Mouse (Mus musculus): Measurements from ENCODE around the gene Tpra1. TPM values are rescaled to one million over a fixed set of nuclear protein-coding genes. Genes with fewer than 3 reads are reported as not detected.

Tpra1 gene
- polyA plus RNA-seq, 1 experiment from 2014 or later = 67.3 TPM

DNA sequence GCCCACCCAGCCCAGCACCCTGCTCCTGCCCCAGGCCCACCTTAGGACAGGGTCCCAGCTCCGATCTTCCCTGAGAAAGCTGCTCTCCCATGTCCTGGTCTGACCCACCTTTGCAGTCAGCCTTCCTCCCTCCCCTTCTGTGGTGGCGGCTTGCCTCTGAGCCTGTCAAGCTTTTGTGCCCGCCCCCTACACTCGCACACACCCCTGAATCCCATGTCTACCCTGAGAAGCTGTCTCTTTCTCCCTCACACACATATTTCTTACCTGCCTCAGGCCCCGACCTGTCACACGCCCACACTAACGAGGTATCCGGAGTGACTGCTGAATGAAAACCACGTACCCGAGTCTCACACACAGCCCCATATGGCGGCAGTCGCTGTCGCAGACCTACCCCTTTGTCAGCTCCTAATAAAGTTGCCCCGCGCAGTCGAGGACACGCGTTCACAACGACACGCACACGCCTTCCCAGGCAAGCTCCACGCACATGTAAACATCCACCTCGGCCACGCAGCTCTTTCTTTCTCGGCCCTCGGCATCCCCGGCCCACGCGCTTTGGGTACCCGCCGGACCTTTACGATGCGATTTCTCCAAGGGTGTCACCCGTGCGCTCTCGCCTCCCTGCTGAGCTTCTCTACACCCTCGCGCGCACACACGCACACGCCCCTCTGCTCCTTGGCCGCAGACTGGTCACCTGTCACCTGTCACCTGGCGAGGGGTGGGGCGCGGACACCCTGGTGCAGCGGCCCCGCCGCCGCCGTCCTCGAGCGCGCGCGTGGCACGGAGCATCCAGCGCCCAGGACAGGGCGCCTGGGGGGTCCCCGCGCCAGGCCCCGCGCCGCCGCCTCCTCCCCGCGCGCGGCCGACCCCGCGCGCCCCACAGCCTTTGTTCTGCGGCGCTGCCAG is 27.8 kb upstream of the Tpra1 start:
- Histone ChIP-seq H3K9me3 (replicated peaks) (no peaks in the 10 kb centered on the region), H3K4me2 (replicated peaks) (peak overlapping the region; percentile 86), H3K4me3 (peak overlapping the region; percentile 89), H3K4me1 (peaks cover 46% of the 10 kb centered on the region), H3K9ac (peak overlapping the region; percentile 97), H3K27ac (peak overlapping the region; percentile 94), H3K27me3 (0 out of 2 replicates have a peak, but pooled peaks cover 5% of the 10 kb centered on the region), H3K36me3 (no peaks in the 10 kb centered on the region)
- 2% methylated on average over 73 of the region's 74 CpGs for WGBS
- peak; percentile 35 for ATAC-seq (ENCODE audit: low FRiP score)

DNA sequence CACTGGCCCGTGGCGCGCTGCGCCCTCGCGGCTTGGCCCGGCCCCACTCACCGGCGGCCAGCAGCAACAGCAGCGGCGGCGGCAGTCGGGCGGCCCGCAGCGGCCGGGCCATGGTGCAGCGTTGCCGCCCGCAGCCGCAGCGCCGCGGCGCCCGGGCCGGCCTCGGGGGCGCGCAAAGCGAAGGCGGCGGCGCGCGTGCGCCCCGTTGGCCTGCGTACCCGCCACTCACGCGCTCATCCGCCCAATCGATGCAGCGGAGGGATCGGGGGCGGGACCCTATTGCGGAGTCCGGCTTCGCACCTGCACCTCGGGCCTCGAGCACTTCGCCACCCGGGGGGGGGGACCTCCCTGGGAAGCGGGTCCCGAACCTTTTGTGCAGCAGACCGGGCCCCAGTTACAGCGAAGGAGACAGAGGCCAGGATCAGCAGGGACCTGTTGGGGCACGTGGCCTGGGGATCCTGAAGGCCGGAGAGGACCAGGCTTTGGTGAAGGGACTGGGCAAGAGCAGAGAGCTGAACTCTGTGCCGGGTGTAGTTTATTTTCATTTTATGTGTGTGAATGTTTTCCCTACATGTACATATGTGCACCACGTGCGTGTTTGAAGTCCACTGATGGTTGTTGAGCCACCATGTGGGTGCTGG is 27.1 kb upstream of the Tpra1 start, which contains the start of gene Podxl2:
Podxl2 (minus strand) TSS at position 177 of the 641 bp plus-strand sequence.
- Histone ChIP-seq H3K4me1 (peaks cover 39% of the 10 kb centered on the region), H3K4me3 (peak within 1 kb of the TSS; percentile 89), H3K36me3 (no peaks in the 10 kb centered on the region), H3K9me3 (replicated peaks) (no peaks in the 10 kb centered on the region), H3K9ac (peak within 1 kb of the TSS; percentile 97), H3K4me2 (replicated peaks) (peak within 1 kb of the TSS; percentile 86), H3K27ac (peak within 1 kb of the TSS; percentile 94), H3K27me3 (0 out of 2 replicates have a peak, but pooled peaks cover 5% of the 10 kb centered on the region)
- 7% methylated on average over 50 of the region's 63 CpGs for WGBS
- ATAC-seq (ENCODE audit: low FRiP score) = peak; percentile 61

DNA sequence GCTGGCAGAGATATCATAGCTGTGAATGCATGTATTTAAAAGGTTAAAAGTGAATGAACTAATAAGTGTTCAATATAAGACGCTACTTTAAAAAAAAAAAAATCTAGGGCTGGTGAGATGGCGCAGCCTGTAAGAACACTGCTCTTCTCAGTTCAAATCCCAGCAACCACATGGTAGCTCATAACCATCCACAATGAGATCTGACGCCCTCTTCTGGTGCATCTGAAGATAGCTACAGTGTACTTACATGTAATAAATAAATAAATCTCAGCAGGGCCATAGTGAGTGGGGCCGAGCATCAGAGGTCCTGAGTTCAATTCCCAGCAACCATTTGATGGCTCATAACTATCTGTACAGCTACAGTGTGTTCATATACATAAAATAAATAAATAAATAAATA is 22.6 kb upstream of the Tpra1 start:
- no peaks in the 10 kb centered on the region for H3K9me3 ChIP-seq (replicated peaks)
- ATAC-seq (ENCODE audit: low FRiP score) = no peak
- no peak overlapping the region for H3K4me3 ChIP-seq
- 0 out of 2 replicates have a peak, but pooled peaks cover 5% of the 10 kb centered on the region for H3K27me3 ChIP-seq
- H3K4me1 ChIP-seq = no peaks in the 10 kb centered on the region
- no peak overlapping the region for H3K27ac ChIP-seq
- 69% methylated on average over 4 of the region's 4 CpGs for WGBS
- no peak overlapping the region for H3K9ac ChIP-seq
- peaks cover 25% of the 10 kb centered on the region for H3K36me3 ChIP-seq
- no peak overlapping the region for H3K4me2 ChIP-seq (replicated peaks)

DNA sequence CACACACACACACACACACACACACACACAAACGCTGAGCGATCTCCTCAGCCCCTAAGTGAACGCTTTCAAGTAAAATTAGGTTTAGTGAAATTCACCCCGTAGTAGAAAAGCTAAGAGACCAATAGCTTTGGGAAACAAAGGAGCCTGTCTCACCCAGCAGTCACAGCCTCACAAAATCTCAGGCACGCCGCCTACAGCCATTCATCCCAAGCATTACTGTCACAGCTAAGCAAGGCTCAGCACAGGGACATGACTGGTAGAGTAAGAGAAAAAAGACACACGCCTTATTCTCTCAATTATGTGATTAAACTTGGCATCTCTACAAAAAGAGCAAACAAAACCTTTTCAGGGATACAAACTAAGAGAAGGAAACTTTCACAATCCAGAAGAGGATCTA is 20.7 kb upstream of the Tpra1 start:
- no peak overlapping the region for H3K4me2 ChIP-seq (replicated peaks)
- no peak for ATAC-seq (ENCODE audit: low FRiP score)
- no peak overlapping the region for H3K9ac ChIP-seq
- H3K27me3 ChIP-seq = no peaks in the 10 kb centered on the region
- H3K36me3 ChIP-seq = peaks cover 42% of the 10 kb centered on the region
- H3K27ac ChIP-seq = peak overlapping the region; percentile 44; the same call in 1 of the 2 replicates
- no peaks in the 10 kb centered on the region for H3K9me3 ChIP-seq (replicated peaks)
- 0 out of 2 replicates have a peak, but pooled peaks cover under 1% of the 10 kb centered on the region for H3K4me1 ChIP-seq
- 72% methylated on average over 7 of the region's 7 CpGs for WGBS
- H3K4me3 ChIP-seq = no peak overlapping the region

DNA sequence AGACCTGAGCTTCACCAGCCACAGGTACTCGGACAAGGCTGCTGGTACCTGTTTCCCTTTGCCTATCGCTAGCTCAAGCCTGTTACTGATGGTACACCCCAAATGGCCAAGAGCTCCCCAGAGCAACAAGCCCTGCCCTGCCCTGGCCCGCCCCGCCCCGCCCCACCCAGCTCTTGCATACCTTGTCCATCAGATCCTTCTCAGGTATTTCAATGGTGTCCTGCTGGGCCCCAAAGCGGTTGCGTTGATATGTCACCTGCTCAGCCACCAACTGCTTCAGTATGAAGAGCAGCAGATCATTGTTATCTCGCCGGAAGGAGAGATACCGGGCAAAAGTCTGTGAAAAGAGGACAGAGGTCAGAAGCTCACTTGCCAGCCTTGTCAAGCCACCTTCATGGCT is 17.9 kb upstream of the Tpra1 start:
- no peak overlapping the region for H3K27ac ChIP-seq
- 0 out of 2 replicates have a peak, but pooled peaks cover 8% of the 10 kb centered on the region for H3K4me1 ChIP-seq
- H3K4me2 ChIP-seq (replicated peaks) = no peak overlapping the region
- ATAC-seq (ENCODE audit: low FRiP score) = no peak
- H3K27me3 ChIP-seq = no peaks in the 10 kb centered on the region
- no peak overlapping the region for H3K9ac ChIP-seq
- peaks cover 69% of the 10 kb centered on the region for H3K36me3 ChIP-seq
- H3K4me3 ChIP-seq = no peak overlapping the region
- no peaks in the 10 kb centered on the region for H3K9me3 ChIP-seq (replicated peaks)
- WGBS = 96% methylated on average over 10 of the region's 10 CpGs

DNA sequence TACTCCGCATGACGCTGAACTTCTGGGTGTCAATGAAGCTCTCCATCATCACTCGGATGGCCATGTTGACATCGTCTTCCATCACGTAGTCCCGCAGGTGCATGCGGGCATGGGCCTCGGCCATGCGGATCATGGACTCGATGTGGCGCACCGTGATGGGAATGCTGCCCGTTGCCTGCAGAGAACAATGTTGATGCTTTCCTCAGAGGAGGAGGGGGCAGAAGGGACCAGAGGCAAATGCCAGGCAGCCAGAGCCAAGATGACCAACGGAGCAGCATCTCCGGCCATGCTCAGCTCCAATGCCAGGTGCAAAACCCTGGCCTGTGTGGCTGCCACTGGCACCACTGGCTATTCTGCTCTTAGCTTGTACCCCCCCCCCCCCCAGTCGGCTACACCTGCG is 17.4 kb upstream of the Tpra1 start:
- ATAC-seq (ENCODE audit: low FRiP score) = no peak
- H3K4me2 ChIP-seq (replicated peaks) = no peak overlapping the region
- 94% methylated on average over 17 of the region's 17 CpGs for WGBS

DNA sequence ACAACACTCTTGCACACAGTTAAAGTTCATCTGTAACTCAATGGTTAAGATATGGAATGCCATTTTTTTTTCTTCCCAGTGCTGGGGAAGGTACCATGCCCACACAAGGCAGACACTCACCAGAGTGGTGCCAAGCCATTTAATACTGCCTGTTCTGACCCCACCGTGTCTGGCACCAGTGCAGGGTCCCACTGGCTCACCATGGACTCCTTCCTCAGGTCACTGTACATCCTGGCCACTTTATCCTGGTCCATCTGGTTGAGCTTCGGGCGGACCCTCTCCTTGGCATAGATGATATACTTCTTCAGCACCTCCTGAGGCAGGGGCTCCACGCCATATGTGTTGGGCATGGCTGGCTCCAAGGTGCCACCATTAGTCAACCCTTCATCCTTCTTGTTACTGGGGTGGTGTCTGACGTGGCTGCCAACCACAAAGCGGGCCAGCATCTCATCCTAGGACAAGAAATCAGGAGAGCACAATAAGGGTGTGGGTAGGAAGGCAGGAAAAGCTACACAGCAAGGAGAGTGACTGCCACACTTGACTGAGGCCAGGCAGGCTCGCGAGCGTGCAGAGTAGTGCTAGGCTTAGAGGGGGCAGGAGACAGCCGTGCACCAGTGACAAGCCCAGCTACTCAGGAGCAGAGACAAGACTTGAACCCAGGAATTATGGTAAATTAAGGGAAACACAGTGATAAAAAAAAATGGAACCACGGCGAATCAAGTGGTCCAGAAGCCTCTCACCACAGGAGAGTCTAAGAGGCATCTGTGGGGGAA is 16.2 kb upstream of the Tpra1 start:
- no peak overlapping the region for H3K4me2 ChIP-seq (replicated peaks)
- 89% methylated on average over 12 of the region's 12 CpGs for WGBS
- H3K4me3 ChIP-seq = no peak overlapping the region
- 0 out of 2 replicates have a peak, but pooled peaks cover 8% of the 10 kb centered on the region for H3K4me1 ChIP-seq
- H3K27me3 ChIP-seq = no peaks in the 10 kb centered on the region
- H3K27ac ChIP-seq = peak overlapping the region; percentile 24; the same call in 1 of the 2 replicates
- no peak overlapping the region for H3K9ac ChIP-seq
- no peaks in the 10 kb centered on the region for H3K9me3 ChIP-seq (replicated peaks)
- peaks cover 84% of the 10 kb centered on the region for H3K36me3 ChIP-seq
- no peak for ATAC-seq (ENCODE audit: low FRiP score)

More for the DNA sequence above, 17.4 kb upstream of the Tpra1 start:
- Histone ChIP-seq H3K36me3 (peaks cover 74% of the 10 kb centered on the region), H3K4me1 (0 out of 2 replicates have a peak, but pooled peaks cover 8% of the 10 kb centered on the region), H3K9ac (no peak overlapping the region), H3K27me3 (no peaks in the 10 kb centered on the region), H3K27ac (no peak overlapping the region), H3K9me3 (replicated peaks) (no peaks in the 10 kb centered on the region), H3K4me3 (no peak overlapping the region)

DNA sequence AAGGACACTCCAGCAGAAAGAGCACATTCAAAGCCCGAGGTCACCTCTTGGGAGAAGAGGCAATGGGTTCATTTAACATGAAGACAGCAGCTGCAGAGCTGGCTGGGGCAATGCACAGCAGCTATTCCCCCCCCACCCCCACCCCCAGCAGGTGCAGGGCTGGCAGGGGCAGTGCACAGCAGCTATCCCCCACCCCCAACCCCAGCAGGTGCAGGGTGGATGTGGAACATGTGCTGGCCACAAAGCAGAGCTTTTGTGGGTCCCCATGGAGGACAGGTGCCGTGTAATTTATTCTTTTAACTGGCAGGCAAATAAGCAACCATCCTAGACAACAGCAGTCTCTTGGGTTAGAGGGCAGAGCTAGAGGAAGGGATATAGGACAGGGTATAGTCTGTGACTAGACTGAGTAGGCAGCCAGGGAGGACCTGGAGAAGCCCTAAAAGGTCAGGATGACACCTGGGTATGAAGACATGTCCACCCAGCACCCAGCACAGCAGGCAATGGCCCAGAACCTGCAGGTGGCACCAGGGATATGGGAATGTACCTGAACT is 15.6 kb upstream of the Tpra1 start:
- Histone ChIP-seq H3K27ac (peak overlapping the region; percentile 30; the same call in 1 of the 2 replicates), H3K4me2 (replicated peaks) (no peak overlapping the region), H3K4me3 (no peak overlapping the region), H3K9me3 (replicated peaks) (no peaks in the 10 kb centered on the region), H3K9ac (no peak overlapping the region), H3K4me1 (0 out of 2 replicates have a peak, but pooled peaks cover 8% of the 10 kb centered on the region), H3K27me3 (no peaks in the 10 kb centered on the region), H3K36me3 (peaks cover 91% of the 10 kb centered on the region)
- 63% methylated on average over 2 of the region's 2 CpGs for WGBS
- ATAC-seq (ENCODE audit: low FRiP score) = peak; percentile 75

DNA sequence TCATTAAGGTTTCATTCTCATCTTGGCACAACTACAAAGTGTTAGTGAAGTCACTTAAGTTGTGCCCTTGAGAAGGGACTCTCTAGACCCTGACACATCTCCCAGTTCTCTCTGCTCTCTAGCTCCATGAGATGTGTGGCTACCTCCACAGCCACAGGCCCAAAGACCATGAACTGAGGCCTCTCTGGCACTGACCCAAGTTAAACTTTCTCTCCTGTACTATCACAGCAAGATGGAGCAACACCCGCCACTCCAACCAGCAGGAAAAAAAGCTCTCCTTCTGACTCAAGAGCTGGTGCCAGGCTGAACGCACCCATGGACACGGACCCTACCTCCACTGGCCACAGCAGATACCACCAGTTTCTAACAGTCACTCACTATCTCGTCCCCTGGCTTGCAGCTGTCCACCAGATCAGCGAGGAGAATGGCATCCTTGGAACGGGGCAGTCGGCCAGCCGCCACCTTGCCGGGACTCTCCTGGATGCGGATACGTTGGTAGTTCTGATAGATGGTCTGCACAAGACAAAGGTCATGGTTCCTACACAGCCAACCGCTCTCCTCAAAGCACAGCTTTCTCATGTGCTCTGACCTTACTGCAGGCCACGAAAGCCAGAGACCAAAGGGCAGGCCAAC is 12.5 kb upstream of the Tpra1 start:
- Histone ChIP-seq H3K27ac (no peak overlapping the region), H3K4me1 (0 out of 2 replicates have a peak, but pooled peaks cover 8% of the 10 kb centered on the region), H3K27me3 (no peaks in the 10 kb centered on the region), H3K4me3 (no peak overlapping the region), H3K36me3 (peaks cover 91% of the 10 kb centered on the region), H3K9me3 (replicated peaks) (no peaks in the 10 kb centered on the region), H3K9ac (no peak overlapping the region), H3K4me2 (replicated peaks) (no peak overlapping the region)
- ATAC-seq (ENCODE audit: low FRiP score) = no peak
- 89% methylated on average over 13 of the region's 13 CpGs for WGBS

DNA sequence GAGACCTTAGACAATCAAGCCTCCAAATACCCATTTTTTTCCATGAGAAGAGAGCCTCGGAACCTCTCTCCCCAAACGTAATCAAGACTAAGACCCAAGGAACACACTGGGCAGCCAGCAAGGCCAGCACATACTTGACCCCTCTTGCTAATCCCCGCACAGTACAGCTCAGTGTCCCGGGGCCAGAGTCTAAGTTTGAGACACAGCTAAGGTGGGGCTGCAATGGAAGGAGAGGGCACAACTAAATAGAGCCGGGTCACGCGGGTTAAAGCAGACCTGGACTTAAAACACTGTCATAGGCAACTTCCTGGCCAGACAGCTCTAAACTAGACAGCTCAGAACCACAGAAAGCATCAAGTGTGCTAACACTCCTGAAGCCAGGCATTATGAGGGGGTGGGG is 11.2 kb upstream of the Tpra1 start:
- Histone ChIP-seq H3K27ac (no peak overlapping the region), H3K27me3 (no peaks in the 10 kb centered on the region), H3K9me3 (replicated peaks) (no peaks in the 10 kb centered on the region), H3K4me1 (0 out of 2 replicates have a peak, but pooled peaks cover 11% of the 10 kb centered on the region), H3K4me2 (replicated peaks) (no peak overlapping the region), H3K9ac (no peak overlapping the region), H3K4me3 (no peak overlapping the region), H3K36me3 (peaks cover 88% of the 10 kb centered on the region)
- WGBS = 94% methylated on average over 7 of the region's 7 CpGs
- no peak for ATAC-seq (ENCODE audit: low FRiP score)

DNA sequence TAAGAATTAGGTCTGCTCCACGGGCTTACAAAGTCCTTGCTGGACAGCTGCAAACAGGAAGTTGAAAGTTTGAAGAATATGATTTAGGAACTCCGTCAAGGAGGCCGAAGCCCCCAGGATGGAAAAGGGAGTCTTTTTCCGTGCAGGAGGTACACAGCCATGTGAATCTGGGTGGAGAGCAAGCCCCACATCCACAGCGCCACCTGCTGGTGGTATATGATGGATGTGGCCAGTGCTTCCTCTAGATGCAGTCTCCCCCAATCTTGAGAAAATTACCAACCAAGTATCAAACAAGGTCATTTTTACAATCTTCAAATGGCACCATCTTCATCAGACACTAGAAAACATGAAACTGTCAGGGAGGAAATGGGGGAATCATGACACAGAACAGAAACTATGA is 8.5 kb upstream of the Tpra1 start:
- 68% methylated on average over 5 of the region's 5 CpGs for WGBS
- Histone ChIP-seq H3K36me3 (peaks cover 69% of the 10 kb centered on the region), H3K4me3 (no peak overlapping the region), H3K9me3 (replicated peaks) (no peaks in the 10 kb centered on the region), H3K27ac (no peak overlapping the region), H3K27me3 (no peaks in the 10 kb centered on the region), H3K9ac (no peak overlapping the region), H3K4me2 (replicated peaks) (no peak overlapping the region), H3K4me1 (peaks cover 21% of the 10 kb centered on the region)
- ATAC-seq (ENCODE audit: low FRiP score) = no peak
